Mouse (Mus musculus) lung, adult 18-20 months (tissue): ENCODE measurements at regions not wholly inside any gene's neighbourhood (a gene's known extent, or its start where the extent isn't known, plus 50 kb on each side); places are given as distances from the start of the nearest gene placed in this dataset.
A peak's percentile ranks its signal among the peaks of the same experiment; 100 is the strongest.

Experiments
- DNase-seq, 2 experiments: peaks; one replicate each; pipeline ENCODE4 v3.0.0; 2022; ENCODE audit warnings: mixed read lengths in 2 of 2

DNA sequence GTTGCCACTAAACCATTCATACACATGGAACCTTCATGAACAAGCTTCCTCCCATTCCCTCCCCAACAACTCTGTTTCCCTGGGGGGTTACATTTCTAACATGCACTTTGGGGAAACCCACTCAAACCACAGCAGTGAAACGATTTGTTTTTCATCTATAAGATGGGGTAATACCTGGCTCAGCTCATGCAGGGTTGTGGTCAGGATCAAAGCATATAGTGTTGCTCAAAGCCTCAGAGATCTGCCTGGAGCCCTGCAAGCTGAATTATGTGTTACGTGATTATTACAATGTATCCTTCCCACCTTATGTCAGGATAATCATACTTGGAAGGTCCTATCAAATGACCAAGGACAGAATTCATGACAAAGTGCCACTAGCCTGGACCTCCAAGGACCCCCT is 154.5 kb upstream of the Ankrd55 start:
- DNase-seq = no peak

DNA sequence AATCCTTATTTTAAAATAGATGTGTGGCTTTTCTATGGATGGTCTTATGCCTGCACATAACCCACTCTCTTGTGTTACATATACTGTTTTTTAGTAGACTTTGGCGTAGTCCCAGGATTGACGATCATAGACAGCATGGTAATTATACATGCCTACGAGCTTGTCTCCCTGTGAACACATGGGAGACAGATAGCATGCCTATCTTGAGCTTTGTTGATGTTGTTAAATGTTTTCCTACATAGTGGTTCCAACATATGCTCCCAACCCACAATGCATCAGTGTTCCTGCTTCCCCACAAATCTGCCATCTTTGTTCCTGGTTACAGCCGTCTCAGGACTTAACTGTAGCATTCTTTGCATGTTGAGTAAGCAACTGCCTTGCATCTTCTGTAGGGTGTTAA is 153.6 kb upstream of the Ankrd55 start:
- DNase-seq = no peak

DNA sequence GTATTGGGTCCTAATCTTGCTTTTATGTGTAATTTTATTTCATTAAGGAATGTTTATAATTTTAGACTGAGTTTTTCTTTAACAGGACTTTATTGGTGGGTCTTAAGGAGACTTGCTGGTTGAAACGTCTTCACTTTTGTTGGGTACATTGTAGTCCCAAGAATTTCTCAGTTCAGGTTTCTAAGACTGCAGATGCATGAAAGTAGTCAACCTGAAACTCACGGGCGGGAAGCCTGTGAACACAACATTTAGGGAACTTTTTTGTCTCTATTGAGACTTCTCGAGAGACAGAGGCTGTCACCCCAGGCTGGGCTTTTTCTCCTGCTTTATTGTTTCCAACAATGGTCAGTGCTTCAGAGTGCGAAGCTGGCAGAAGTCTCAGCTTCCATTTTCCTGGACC is 152.5 kb upstream of the Ankrd55 start:
- DNase-seq = no peak

DNA sequence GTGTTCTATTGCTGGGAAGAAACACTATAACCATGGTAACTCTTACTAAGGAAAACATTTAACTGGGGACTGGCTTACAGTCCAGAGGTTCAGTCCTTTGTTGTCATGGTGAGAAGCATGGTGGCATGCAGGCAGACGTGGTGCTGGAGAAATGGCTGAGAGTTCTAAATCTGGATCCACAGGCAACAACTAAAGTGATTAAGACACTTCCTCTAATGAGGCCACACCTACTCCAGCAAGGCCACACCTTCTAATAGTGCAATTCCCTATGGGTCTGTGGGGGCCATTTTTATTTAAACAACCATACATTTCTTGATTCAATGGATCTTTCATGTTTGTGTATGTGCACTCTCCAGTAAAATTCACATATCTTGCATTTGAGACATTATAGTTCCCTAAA is 151.4 kb upstream of the Ankrd55 start:
- no peak for DNase-seq

DNA sequence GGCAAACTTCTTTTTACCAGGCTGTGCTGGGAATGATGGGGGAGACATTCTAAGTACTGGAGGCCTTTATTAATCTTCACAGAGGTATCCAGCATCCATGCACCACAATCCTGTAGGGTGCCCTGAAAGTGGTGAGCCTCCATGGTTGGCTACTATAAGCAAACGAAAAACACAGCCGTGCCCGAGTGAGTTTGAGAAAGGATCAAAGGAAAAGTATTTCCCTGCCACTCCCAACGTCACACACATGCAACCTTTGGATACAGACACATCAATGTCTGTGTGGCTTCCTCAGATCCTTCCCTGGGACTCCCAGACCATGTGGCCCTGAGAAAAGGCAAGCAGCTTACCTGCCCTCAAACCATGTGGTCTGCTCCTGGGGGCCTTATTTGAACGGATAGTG is 147.4 kb upstream of the Ankrd55 start:
- no peak for DNase-seq

DNA sequence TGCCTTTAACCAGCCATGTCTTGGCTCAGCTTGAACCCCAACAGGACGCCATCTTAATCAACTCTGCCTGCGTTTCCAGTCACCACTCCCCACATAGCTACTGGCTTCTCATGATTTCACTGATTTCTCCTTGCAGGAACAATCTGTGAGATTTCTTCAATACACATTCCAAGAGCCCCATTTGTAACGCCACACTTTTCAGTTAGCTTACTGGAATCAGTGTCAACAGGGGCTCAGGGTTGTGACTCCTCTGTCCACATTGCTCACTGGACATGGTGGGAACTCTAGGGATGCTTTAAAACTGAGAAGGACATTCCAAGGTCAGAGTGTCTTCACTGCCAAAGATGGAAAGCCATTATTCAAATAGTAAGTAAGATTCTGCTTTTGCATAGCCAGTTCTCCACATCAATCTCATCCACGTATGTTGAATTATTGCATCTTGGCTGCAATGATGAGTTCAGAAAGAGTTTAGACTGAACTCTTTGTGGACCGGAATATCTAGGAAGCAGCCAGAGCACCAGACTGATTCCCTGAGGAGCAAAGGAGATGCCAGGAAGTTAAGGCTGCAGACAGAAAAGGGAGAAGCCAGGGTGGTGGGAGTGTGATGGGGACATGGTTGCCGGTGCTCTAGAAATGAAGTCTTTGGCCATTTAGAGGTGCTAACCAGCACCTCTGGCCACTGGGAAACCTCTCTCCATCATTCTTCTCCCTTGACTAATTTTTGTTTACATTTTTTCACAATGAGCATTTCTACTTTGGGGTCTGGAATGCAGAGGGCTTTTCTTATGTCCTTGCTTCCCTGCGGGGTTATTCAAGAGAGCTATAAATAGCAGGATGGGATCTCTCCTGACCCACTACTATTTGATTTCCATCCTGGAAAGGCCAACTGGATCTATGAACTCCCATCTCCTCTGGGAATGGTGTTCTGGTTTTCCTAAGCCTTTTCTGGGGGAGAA is 143.6 kb upstream of the Ankrd55 start:
- no peak for DNase-seq

DNA sequence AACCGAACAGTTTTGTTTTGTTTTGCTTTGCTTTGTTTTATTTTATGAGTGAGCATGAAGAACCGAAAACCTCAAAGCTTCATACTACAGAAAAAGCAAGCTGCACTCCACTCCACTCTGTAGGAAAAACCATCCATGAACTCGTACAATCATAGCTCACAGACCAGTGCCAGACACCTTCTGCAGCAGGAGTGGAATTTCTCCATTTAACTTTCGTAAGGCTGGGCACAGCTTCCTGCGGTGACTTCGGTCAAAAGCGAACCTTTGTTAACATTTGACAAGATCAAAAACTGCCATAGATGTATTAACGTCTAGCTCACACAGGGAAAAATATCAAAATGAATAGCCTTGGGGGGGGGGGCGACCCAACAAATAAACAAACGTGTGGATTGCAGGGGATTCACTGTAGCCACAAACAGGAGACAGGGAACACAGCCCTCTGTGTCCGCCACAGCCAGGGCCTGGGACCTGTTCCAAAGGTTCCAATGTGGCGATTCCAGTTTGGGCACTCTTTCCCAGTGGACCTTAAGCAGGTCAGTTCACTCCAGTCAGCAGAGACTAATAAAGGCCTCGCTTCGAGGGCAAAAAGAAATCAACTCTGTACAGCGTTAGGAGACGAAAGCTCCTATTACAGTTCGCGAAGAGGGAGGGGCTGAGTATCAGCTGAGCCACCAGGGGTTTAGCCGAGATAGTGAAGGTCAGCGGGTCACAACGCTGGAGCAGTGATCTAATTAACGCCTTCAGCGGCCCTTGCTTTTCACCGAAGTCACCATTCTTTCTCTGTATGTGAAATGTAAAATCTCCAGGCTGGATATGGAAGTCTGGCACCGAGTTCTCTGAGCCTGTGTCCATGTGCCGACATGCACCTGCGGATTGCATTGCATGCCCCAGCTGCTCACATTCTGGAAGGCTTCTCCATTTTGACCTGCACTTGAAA is 135.4 kb upstream of the Ankrd55 start:
- peak; percentile 75 to 84 for DNase-seq

DNA sequence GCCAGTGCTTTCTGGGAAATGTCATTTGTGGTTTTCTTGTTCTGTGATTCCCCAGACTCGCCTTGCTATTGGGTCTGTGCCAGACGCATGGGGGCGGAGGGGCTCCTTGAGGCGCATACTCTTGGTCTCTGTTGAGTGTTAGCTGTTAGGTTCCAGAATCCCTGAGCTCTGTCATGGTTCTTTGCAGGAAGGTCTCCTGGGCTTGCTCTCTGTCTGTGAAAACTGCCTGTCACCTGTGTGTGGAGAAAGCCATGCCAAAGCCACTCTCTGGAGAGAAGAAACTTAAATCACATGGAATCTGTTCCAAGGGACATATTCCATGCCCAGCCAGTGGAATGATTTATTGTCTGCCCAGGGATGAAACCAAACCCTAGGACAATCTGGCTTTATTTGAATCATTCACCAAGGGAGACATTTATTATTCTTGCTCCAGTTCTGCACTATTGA is 134.5 kb upstream of the Ankrd55 start:
- DNase-seq = peak in 1 of 2 experiments; percentile 20

DNA sequence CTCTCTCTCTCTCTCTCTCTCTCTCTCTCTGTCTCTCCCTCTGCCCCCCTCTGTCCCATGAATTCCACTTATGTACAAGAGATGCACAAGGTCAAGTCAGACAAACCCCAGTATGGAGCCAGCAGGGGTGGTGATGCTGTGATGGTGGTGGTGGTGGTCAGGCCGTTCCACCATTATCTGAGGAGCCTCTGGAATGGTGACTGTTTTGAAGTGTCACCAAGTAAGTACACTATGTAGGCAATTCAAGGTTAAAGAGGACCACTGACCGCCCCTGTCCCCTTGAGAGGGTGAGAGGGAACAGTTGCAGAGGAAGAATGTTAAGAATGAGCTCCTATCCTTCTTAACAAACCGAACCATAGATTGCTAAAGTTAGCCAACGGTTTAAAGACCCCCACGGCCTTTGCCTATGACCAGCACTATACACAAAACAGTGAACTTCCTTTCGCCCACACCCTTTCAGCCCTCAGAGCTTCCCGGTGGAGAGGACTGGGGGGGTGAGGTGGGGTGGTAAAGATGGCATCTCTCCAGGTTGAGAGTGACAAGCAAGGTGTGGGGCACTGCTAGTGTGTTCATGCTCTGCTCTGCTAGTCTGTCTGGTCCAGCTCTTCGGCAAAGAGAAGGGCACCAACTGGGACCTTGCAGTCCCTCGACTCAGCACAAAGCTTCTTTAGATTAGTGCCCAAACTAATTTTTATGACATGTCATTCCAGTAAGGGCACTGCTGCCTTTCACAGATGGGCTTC is 128.7 kb upstream of the Ankrd55 start:
- no peak for DNase-seq

DNA sequence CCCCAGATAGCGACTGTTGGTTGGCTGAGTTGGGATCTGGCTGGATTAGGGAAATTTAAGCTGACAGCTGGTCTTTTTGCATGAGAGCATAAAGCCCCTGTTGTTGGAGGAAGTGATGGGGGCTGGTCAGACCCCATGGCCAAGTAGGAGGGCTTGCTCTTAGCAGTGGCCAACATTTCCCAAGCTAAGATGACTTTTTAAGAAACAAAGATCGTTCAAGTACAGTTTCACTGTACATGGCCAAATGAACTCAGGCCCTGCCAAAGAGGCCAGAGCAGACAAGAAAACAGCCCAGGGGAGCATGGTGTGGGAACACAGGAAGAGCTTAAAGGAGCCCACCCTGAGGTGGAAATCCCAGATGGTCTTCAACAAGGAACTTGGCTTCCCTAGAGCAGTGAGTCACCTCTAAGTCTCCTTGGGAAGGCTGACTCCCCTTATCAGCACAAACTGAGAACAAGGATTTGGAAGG is 128.0 kb upstream of the Ankrd55 start:
- no peak for DNase-seq

DNA sequence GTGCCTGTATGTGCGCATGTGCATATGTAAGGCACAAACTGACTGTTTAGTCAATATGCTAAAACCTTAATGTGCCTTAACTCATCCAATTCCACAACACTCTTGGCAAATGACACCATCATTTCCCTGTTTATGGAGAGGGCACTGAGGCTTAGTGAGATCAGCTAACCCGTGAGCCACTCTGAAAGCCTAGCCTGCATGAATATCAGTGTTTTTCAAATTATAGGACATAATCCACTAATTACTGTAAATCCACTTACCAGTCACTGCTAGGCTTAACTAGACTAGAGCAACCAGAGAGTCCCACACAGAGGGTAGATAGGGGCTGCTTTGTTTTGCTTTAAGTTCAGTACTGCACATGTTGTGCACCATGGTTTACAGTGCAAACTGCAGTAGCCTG is 127.5 kb upstream of the Ankrd55 start:
- DNase-seq = no peak

DNA sequence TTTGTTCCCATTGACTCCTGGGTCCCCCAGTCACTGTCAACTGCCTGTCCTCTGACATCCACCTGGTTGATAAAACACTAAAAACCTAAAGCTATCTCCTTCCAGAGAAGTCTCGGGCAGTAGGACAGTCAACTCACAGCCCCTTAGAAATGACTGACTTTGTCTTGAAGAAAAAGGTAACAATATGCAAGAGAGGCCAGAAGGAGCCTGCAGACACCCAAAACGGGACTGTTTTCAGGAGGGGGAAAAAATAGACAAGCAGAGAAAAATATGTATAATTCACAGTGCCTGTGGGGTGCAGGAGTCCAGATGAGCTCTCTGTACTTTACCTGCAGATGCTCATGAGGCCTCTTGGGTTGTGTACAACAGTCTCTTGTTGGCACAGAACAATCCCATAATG is 126.4 kb upstream of the Ankrd55 start:
- DNase-seq = no peak

DNA sequence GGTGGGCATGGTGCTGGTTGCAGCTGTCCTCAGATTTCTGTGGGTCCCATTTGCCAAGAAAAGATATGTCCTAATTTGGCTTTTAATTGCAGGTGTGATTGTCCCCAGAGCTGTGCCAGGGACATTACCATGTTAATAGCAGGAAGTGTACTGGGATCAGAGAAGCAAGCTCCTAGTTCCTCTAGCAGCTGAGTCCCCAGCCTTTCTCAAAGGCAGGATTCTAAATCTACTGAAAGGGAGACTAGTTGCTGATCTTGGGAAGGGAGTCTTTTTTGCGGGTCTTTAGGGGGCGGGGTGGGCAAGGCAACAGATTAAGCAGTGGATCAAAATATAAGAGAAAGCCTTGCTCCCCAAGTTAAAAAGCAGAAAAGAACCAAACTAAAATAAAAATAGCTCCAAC is 122.3 kb upstream of the Ankrd55 start:
- no peak for DNase-seq

DNA sequence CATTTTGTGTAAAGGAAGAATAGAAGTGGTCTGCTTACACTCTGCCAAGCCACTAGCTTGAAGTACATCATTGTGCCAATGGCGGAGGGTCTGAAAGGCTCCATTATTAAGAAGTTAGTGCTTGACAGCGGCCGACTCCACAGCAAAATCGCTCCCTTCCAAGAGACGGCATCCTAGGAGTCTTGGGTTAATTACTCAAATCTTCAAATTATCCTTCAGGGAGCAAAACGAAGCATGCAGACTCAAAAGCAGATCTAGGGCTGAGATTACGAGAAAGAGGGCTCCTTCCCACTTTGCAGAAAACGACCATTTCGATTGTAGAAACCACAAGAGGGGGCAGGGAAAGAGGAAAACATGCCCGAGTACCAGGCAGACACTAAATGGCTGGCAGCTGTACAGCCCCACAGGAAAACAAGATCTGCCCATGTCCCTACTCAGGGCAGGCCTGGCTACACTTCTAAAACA is 121.9 kb upstream of the Ankrd55 start:
- no peak for DNase-seq

DNA sequence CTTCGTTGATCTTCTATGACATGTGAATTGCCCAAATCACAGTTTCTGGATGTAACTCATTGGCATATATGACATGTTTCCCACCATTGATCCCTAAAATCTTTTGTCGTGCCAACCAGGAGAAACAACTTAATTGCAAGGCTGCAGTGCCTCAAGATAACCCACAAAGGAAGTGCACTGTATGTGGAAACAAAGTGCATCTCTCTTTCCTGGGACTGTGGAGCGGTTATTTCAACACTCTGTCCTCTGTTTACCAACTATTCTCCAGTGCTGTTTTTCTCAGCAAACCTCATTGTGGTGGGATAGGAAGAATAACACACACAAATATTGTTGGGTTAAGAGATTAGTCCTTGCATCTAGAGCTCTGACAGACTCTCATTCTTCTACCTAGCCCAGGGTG is 119.8 kb upstream of the Ankrd55 start:
- DNase-seq = no peak

DNA sequence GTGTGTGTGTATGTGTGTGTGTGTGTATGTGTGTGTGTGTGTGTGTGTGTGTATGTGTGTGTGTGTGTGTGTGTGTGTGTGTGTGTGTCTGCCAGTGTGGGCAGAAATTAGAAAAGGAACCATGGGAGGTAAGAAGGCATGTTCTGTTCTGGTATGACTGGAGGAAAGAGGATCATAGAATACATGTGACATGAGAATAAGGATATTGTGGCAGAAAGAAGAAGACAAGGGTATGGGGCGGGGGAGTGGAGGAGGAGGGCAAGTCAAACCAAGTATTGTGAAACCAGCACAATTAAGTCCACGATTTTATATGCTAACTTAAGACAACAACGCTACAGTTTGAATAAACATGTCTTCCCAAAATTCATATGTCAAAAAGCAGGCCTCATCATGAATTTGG is 117.4 kb upstream of the Ankrd55 start:
- no peak for DNase-seq

DNA sequence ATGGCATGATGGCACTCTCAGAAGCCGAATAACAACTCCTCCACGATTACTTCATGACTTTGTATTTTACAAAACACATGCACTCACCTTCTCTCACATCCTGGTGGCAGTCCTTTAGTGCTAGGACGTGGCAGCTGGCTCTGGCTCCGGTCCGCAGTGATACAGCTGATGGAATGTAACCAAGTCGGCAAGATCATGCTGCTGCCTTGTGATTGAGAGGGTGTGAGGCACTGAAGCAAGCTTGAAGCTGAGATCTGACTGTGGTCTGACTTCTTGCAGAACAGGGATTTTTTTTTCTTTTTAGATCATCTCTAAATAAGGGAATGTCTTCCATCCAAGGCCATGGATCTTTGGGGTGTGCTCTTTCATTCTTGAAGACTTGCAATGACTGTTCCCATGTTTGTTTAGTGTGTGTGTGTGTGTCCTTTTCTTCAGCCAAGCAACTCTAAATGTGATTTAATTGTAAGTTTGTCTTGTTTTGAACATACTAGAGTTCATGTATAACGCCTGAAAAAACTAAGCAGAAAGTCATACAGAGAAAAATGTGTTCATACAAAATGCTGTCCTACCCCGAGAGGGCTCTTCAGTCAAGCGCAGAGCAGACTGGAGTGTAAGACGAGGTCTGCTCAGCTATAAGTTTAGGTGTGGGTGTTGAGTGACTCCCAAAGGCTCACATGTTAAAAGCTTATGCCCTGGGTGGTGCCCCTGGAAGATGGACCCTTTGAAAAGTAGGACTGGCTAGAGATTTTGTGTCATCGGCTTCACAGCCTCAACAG is 116.1 kb upstream of the Ankrd55 start:
- DNase-seq = peak; percentile 31 to 47

DNA sequence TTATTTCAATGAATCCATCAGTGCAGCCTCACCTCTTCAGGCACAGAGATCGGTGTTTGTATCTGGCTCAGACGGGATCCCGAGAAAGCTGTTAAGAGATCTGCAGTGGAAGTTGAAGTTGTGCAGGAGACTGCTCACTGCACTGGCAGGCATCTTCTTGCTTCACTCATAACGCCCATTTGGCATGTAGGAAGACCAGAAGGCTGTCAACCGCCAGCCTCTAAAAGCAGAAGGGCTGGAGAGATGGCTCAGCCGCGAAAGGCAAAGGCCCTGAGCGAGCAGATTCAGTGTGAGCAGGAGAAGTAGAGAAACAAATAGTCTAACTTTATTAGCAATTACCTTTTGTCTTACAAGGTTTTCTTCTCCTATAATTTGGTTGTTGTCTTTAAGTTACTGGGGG is 114.3 kb upstream of the Ankrd55 start:
- no peak for DNase-seq

DNA sequence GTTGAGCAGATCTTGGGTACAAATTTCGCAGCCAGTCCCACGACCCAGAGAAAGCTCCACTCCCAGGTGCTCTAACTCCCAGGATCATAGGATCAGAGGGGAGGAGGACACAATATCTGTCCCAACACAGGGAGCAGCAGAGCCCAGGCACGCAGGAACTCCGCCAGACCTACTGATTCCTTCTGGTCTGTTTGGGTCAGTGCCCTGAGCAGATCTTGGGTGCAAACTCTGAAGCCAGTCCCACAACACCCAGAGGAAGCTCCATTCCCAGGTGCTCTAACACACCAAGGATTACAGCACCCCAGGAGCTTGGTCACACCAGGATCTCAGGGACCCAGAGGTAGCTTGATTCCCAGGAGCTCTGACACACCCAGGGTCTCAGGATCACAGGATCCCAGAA is 110.2 kb upstream of the Ankrd55 start:
- no peak for DNase-seq

DNA sequence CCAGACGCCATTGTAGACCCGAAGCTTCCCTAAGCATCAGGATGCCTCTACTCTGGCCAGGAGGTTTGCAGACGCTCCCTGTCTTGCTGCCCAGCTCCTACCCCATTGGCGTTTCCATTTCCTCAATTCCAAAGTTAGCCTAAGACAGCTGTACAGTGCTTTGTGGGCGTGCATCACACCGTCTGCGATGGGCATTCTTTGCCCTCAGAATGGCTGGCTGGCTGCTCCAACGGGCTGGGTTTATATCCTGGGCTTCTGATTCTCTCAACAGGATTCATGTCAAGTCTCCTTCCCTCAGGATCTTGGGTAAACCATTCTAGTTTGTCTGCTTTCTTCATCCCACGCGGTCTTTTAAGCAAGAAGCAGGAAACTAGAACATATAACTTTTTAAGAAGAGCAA is 104.3 kb upstream of the Ankrd55 start:
- DNase-seq = no peak

DNA sequence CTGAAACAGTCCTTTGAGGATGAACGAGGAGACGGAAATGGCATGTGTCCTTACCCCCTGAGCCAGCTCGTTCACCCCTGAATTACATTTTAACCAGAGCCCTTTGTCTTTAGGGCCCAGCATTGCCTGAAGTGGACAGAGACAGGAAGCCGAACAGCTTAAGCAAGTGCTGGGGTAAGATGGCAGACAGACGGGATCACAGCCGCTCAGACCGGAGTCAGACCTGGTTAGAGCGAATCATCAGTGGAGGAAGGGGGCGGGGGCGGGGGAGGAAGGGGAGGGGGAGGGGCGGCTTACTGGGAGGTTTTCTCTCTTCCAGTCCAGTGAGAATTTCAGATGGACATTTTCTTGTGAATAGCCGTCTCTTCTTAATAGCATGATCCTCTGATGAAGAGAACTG is 103.1 kb upstream of the Ankrd55 start:
- DNase-seq = no peak

DNA sequence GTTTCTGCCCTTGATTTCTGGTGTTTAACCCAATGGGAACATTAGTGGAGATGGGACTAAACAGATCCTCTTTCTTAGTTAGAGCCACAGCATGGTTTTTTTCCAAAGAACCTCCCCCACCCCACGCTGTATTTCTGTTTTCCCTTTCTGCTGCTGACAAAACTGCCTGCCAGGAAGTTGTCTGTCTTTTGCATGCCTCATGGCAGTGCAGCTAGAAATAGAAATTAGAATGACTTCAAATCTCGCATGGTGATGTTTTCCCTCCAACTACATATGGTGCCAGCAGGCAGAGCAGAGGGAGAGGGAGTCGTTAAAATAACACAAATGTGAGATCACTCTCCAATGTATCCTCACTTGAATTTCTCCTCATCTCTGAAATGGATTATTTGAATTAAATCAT is 101.0 kb upstream of the Ankrd55 start:
- no peak for DNase-seq
